Mouse (Mus musculus): ENCODE measurements around the gene Gm28230.

Gm28230 gene

GRCm38 (mm10) chr2:74691022-74691951 is 35.2 kb upstream of the Gm28230 start, which contains the start of gene Hoxd10:
Gene Hoxd10, plus strand, starts transcription at chr2:74691924.
- in situ Hi-C loops (cut with MboI, MseI) = loop anchor here (5.0 kb wide), 1 partner anchor 56 kb away; no protein-coding TSS in a partner anchor

DNA sequence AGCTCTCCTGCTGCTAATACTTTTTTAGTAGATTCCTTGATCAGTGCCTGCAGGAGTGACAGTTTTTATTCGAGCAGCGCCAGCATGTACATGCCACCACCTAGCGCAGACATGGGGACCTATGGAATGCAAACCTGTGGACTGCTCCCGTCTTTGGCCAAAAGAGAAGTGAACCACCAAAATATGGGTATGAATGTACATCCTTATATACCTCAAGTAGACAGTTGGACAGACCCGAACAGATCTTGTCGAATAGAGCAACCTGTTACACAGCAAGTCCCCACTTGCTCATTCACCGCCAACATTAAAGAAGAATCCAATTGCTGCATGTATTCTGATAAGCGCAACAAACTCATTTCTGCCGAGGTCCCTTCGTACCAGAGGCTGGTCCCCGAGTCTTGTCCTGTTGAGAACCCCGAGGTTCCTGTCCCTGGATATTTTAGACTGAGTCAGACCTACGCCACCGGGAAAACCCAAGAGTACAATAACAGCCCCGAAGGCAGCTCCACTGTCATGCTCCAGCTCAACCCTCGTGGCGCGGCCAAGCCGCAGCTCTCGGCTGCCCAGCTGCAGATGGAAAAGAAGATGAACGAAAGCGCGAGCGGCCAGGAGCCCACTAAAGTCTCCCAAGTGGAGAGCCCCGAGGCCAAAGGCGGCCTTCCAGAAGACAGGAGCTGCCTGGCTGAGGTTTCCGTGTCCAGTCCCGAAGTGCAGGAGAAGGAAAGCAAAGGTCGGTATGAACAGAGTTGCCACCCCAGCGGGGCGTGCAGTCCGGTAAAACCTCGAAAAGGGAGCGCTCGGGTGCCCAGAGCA is 34.3 kb upstream of the Gm28230 start:
- in situ Hi-C loops (cut with MboI, MseI) = loop anchor here (5.0 kb wide), 1 partner anchor 55 kb away; no protein-coding TSS in a partner anchor

GRCm38 (mm10) chr2:74692808-74693431 is 33.6 kb upstream of the Gm28230 start:
- in situ Hi-C loops (cut with MboI, MseI) = loop anchor here (5.0 kb wide), 1 partner anchor 54 kb away; no protein-coding TSS in a partner anchor

DNA sequence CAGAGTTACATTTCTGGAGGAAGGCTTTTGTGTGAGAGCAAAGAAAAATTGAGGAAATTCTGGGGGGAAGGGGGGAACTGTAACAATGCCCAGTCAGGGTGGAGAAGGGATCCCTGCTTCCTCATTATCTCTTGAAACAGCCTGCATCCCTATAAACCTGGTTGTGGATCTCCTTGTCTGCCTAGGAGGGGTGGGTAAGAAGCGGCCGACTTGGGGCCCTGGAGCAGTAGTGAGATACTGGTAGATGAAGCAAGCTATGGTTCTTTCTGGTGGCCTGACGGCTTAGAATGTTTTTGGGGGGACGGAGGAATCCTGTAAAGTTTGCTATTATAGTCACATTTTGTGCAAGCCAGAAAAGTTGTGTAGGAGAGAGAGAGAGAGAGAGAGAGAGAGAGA is 33.1 kb upstream of the Gm28230 start:
- in situ Hi-C loops (cut with MboI, MseI) = loop anchor here (5.0 kb wide), 1 partner anchor 54 kb away; no protein-coding TSS in a partner anchor

- in situ Hi-C loops (cut with MboI, MseI) = loop anchor here (5.0 kb wide), 1 partner anchor 53 kb away; no protein-coding TSS in a partner anchor
Measured at GRCm38 (mm10) chr2:74694066-74694465, 32.5 kb upstream of the Gm28230 start.

DNA sequence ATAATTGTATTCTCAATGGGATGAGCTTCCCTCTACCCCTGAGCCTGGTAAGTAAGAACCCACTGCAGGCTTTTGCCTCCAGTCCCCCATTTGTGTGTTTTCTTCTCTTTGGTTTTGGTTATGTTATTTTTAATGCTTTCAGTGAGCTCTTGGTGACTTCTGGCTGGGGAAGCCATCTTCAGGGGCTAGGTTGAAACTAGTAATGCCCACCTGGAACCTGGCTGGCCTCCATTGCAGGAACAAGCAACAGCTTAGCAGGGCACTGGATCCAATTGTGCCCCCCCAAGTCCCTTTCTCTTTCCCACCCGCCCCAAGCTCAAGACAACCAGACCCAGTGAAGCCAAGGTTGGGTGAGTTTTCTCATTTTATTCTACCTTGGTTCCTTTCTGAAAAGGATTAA is 31.1 kb upstream of the Gm28230 start:
- in situ Hi-C loops (cut with MboI, MseI) = loop anchor here (5.0 kb wide), 1 partner anchor 447 kb away; no protein-coding TSS in a partner anchor

DNA sequence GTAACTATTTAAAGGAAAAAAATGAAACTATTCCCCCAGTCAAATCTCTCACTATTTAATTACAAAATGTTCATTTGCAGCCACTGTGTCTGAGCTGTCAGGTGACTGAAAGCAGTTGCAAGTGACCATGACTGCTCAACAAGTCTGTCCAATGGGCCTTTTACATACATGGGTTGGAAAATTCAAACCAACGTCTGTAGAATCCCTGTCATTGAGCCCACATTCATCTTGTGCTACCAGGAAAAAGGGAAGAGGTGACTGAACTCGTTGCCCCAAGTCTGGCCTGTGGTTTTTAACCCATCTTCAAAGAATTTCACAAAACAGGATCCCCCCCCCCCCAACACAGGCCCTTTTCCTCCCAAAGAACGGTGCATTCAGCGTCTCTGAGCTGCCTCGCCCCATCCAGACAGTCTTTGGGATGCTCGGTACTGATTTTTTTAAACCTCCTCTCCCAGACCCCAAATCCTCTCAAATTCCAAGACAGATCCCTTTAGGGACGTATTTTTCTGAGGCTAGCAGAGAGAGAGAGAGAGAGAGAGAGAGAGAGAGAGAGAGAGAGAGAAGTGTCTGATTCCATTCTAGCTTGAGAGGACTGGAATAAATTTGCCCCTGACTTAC is 30.6 kb upstream of the Gm28230 start:
- in situ Hi-C loops (cut with MboI, MseI) = loop anchor here (5.0 kb wide), 1 partner anchor 446 kb away; no protein-coding TSS in a partner anchor

DNA sequence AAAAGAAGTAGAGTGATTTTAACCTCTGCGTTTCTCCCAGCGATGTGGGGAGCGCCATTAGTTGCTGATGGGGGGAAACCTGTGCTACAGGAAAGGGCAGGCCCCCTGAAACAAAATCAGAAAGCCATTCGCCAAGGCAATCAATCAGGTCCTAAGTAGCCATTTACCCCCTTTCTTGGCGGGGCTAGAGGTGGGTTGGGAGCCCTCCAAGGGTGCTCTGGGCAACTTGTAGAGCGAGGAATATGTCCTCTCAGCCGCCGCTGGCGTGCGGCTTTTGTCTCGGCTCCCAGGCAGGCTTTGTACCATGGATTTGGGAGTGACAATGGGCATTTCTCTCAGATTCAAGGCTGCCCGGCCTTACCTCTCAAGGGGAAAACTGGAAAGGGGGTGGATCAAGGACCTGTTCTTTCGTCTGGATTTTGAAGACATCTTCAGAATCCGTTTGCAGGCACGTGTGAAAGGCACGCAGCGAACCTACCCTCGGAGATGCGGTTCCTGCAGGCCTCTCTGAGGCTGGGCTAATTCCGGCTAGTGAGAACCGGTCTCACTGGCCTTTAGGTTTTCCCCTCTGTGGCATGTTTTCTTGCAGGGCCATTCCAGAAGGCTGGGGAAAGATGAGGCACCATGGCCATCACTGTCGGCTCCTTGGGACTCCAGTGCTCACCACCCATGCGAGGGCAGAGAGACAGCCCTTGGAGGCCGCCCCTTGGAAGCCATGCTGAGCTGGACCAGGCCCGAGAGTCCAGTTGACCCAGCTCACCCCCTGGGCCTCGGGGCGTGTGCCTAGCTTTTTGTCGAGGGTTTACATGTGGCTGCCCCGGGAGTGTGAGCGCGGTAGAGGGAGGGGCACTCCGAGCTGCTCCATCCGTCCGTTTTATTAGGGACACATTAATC is 29.8 kb upstream of the Gm28230 start:
- in situ Hi-C loops (cut with MboI, MseI) = loop anchor here (5.0 kb wide), 1 partner anchor 446 kb away; no protein-coding TSS in a partner anchor

GRCm38 (mm10) chr2:74697567-74698121 is 28.9 kb upstream of the Gm28230 start, which contains the start of gene Hoxd9:
Gene Hoxd9, plus strand, starts transcription at chr2:74697727.
- in situ Hi-C loops (cut with MboI, MseI) = loop anchor here (5.0 kb wide), 1 partner anchor 445 kb away; no protein-coding TSS in a partner anchor

- in situ Hi-C loops (cut with MboI, MseI) = loop anchor here (5.0 kb wide), 1 partner anchor 444 kb away; no protein-coding TSS in a partner anchor
Measured at GRCm38 (mm10) chr2:74698201-74699052, 28.1 kb upstream of the Gm28230 start.

DNA sequence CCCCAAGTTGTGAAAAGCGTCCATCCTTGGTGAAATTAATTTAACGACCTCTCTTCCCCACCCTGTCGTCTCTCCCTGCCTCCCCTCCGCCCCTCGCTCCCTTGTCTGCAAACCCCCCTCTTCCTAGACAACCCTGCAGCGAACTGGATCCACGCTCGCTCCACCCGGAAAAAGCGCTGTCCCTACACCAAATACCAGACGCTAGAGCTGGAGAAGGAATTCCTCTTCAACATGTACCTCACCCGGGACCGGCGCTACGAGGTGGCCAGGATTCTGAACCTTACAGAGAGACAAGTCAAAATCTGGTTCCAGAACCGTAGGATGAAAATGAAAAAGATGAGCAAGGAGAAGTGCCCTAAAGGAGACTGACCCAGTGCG is 27.5 kb upstream of the Gm28230 start:
- in situ Hi-C loops (cut with MboI, MseI) = loop anchor here (5.0 kb wide), 1 partner anchor 443 kb away; no protein-coding TSS in a partner anchor

DNA sequence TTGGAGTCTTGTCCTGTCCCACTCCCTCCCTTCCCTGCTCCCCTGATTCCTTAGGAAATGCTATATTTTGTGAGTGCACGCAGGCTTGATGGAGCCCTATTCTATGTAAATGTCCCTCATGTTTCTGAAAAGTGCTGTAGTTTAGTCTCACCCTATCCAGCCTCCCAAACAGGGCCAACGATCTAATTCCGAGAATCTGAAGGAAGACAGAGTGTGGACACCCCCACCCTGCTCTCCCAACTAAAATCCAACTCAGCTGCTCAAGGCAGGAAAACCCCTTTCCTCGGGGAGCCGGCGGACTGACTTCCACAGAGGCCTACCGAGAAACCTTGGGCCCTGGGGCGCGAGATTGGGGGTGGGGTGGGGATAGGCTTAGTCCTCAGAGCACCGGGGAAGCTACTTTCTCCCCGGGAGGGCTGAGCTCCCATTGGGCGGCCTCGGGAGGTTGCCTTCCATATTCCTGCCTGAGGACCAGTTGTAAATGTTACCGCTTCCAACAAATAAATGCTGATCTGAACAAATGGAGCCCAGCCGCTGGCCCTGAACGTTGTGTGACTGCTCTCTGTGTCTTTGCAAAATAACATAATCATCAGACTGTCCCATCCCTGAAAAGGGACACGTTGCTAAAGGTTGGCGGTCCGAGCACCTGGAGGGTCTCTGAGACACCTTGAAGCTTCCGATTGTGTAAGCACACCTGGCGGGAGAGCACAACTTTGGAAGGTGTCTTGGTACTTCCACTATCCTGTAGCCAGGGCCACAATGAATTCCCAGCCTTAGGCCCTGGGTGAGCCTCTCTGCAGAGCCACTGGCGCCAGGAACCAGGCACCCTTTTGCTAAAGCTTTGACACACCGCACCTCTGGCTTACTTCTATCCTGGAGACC is 26.6 kb upstream of the Gm28230 start:
- in situ Hi-C loops (cut with MboI, MseI) = loop anchor here (5.0 kb wide), 1 partner anchor 442 kb away; no protein-coding TSS in a partner anchor

- in situ Hi-C loops (cut with MboI, MseI) = no loop called here
Measured at GRCm38 (mm10) chr2:74700546-74701112, 25.9 kb upstream of the Gm28230 start.

- in situ Hi-C loops (cut with MboI, MseI) = no loop called here
Measured at GRCm38 (mm10) chr2:74701949-74702819, 24.3 kb upstream of the Gm28230 start.

DNA sequence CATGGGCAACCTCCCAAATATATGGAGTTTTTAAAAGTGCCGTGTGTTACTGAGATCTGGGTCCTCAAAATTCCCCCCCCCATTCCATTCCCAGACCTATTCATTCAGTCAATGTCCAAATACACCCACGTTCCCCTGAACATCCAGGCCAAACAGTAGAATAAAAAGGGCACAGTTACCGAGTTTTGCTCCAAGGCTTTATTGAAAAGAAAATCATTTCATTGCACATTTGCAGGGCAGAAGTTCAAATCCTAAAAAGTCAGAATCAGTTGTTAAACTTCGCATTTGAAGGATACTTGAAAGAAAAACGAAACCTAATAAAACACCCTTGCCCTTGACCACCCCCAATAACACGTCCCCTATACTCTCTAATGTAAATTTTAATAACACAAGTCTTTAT is 23.7 kb upstream of the Gm28230 start:
- in situ Hi-C loops (cut with MboI, MseI) = no loop called here

GRCm38 (mm10) chr2:74703317-74703716 is 23.2 kb upstream of the Gm28230 start:
- in situ Hi-C loops (cut with MboI, MseI) = no loop called here

All from T-helper 2 cell (primary cell).